Mouse (Mus musculus) layer of hippocampus, adult 11-12 months (tissue): ENCODE measurements around the gene Unc50.

ENCODE experiments used
- DNase-seq: peaks from one replicate; pipeline ENCODE4 v3.0.0; 2022; ENCODE audit warnings: low spot score

The Unc50 gene

DNA sequence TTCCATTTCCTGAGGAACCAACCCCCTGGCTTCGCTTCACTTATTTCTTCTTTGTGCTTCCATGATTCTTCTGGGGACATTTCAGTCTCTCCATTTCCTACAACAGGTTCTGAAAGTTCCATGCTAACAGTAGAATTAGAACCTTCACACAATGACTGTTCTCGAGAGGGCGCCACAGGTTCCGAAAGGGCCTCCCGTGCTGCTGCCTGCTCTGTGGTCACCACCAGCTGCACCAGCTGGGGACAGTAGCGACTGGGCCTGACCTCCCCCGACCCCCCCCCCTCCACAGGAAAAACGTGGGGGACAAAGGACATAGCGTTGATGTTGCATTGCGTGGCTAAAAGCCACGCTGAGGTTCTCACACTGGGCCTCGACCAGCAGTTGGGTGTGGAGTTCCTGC is 58.6 kb downstream of the Unc50 start:
- no peak for DNase-seq
